Mouse (Mus musculus) urinary bladder, postnatal 36 days (tissue): ENCODE results near the gene Dok1.

Experiments used
- DNase-seq, 2 experiments: peaks; one replicate each; pipeline ENCODE4 v3.0.0; 2022; ENCODE audit warnings: low spot score in 2 of 2, mixed read lengths in 1 of 2

Dok1 gene

GRCm38 (mm10) chr6:83014482-83015466, 18.5 kb downstream of the Dok1 start:
- DNase-seq, result no peak

GRCm38 (mm10) chr6:83013444-83013843, 19.8 kb downstream of the Dok1 start:
- no peak for DNase-seq

- DNase-seq, result no peak
Observed at GRCm38 (mm10) chr6:83011756-83012155, 21.5 kb downstream of the Dok1 start.

GRCm38 (mm10) chr6:83011255-83011654, 22.0 kb downstream of the Dok1 start:
- DNase-seq, result no peak

GRCm38 (mm10) chr6:83010010-83010409, 23.3 kb downstream of the Dok1 start:
- DNase-seq, result no peak

GRCm38 (mm10) chr6:83008659-83009058, 24.6 kb downstream of the Dok1 start:
- DNase-seq, result no peak

GRCm38 (mm10) chr6:83006114-83006513, 27.2 kb downstream of the Dok1 start:
- DNase-seq, result no peak

- no peak for DNase-seq
Observed at GRCm38 (mm10) chr6:83005444-83006011, 27.7 kb downstream of the Dok1 start.

- DNase-seq, result peak in 1 of 2 experiments; percentile 29
Observed at GRCm38 (mm10) chr6:83004872-83005271, 28.4 kb downstream of the Dok1 start.

- DNase-seq, result no peak
Observed at GRCm38 (mm10) chr6:83004309-83004708, 29.0 kb downstream of the Dok1 start.

GRCm38 (mm10) chr6:83003850-83004249, 29.4 kb downstream of the Dok1 start:
- DNase-seq, result no peak

GRCm38 (mm10) chr6:83003082-83003481, 30.2 kb downstream of the Dok1 start:
- no peak for DNase-seq

GRCm38 (mm10) chr6:82999986-83000385, 33.3 kb downstream of the Dok1 start:
- DNase-seq, result no peak

GRCm38 (mm10) chr6:82998326-82998725, 34.9 kb downstream of the Dok1 start:
- no peak for DNase-seq

- peak in 1 of 2 experiments; percentile 18 for DNase-seq
Observed at GRCm38 (mm10) chr6:82997511-82998102, 35.7 kb downstream of the Dok1 start.

- DNase-seq, result peak; percentile 87 to 91
Observed at GRCm38 (mm10) chr6:82996740-82997315, 36.4 kb downstream of the Dok1 start.

GRCm38 (mm10) chr6:82994372-82994771, 38.9 kb downstream of the Dok1 start:
- no peak for DNase-seq

- no peak for DNase-seq
Observed at GRCm38 (mm10) chr6:82993696-82994095, 39.6 kb downstream of the Dok1 start.

- DNase-seq, result no peak
Observed at GRCm38 (mm10) chr6:82987411-82987971, 45.8 kb downstream of the Dok1 start.
